Mouse (Mus musculus) ES-E14 (cell line): ENCODE data around the gene Gm8297. TPM values are rescaled to one million over a fixed set of nuclear protein-coding genes. Genes with fewer than 3 reads are reported as not detected.
"Not testable (repeated sequence)": the region's sequence is repeated elsewhere in the genome, so short reads cannot be mapped to it uniquely, and the experiment has no call there.

Experiments used
- DNase-seq: peaks from one replicate; pipeline ENCODE4 v3.0.0-alpha.2; 2013; ENCODE audit warnings: low read depth, low spot score
- H3K27ac ChIP-seq: 2 replicates; pipeline ENCODE4 v1.5.1; 2012; ENCODE audit warnings: low read depth, mild to moderate bottlenecking, low read length, moderate library complexity, mixed read lengths; ENCODE audit not compliant: poor library complexity, insufficient read depth, severe bottlenecking
- H3K36me3 ChIP-seq: 2 replicates; pipeline ENCODE4 v1.6.1; 2012; ENCODE audit warnings: mild to moderate bottlenecking, low read length, moderate library complexity, mixed read lengths; ENCODE audit not compliant: control insufficient read depth, poor library complexity, insufficient read depth, severe bottlenecking
- H3K4me1 ChIP-seq, 2 experiments: fragments of 150-350 bp in 1 of 2; sonication (generic) in 1 of 2; 2 replicates each; pipeline ENCODE4 v1.6.1; 2012; ENCODE audit warnings: low read length in 2 of 2, mild to moderate bottlenecking in 1 of 2, mixed read lengths in 1 of 2; ENCODE audit not compliant: control insufficient read depth in 2 of 2, insufficient read depth in 2 of 2, poor library complexity in 1 of 2
- H3K4me3 ChIP-seq, 2 experiments: fragments of 150-350 bp in 1 of 2; sonication (generic) in 1 of 2; 2 replicates each; pipeline ENCODE4 v1.5.1; 2012; ENCODE audit warnings: low read length in 2 of 2, low read depth in 1 of 2, mild to moderate bottlenecking in 1 of 2, mixed read lengths in 1 of 2; ENCODE audit not compliant: insufficient read depth in 1 of 2, poor library complexity in 1 of 2, severe bottlenecking in 1 of 2
- H3K9ac ChIP-seq: 2 replicates; pipeline ENCODE4 v1.6.1; 2012; ENCODE audit warnings: low read depth, mild to moderate bottlenecking, low read length, mixed read lengths; ENCODE audit not compliant: poor library complexity, insufficient read depth, severe bottlenecking
- H3K9me3 ChIP-seq: fragments of 150-350 bp; sonication (generic); 2 replicates; pipeline ENCODE4 v1.6.1; 2012; ENCODE audit warnings: low read depth, mild to moderate bottlenecking, low read length; ENCODE audit not compliant: control insufficient read depth, insufficient read depth
- in situ Hi-C, 2 experiments: fragments of 600-800 bp; cut with MboI; formaldehyde crosslinking; loops; one replicate each; pipeline ENCODE4 v1.15.1; 2025; ENCODE audit warnings: low sequenced_read_pairs in 2 of 2, inconsistent platforms in 1 of 2; ENCODE audit not compliant: unreplicated experiment in 2 of 2
- total RNA-seq: library from RNA; depleted of rRNA; stranded (reverse); fragments of 300-350 nt; gene quantifications from 2 replicates; pipeline ENCODE4 v1.2.3, GENCODE M21; 2012; rRNA removed

Gene Gm8297
- not detected in 2 replicates for total RNA-seq

DNA sequence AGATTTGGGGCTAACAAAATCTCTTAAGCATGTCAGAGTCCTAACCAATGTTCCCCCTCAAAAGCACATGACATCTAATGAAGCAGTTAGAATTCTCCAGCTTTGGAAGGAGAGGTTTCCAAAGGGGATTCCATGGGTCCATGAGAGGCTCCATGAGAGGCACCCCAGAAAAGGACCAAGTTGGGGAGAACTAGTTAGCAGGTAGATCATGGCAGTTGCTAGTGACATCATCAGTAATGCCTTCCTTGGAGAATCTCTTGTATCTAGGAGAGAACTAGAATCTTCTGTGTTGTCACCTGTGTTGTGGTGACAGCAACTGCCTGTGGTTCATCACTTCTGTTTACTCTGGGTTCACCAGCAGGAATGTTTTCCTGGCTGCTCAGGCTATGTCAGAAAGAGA lies at the start of gene Gm8297:
Gene Gm8297, plus strand, starts transcription at position 301 of the 400 bp plus-strand sequence.
- H3K36me3 ChIP-seq, DNase-seq, in situ Hi-C loops, H3K4me1 ChIP-seq, H3K4me3 ChIP-seq, H3K9ac ChIP-seq, H3K9me3 ChIP-seq, H3K27ac ChIP-seq: not testable (repeated sequence)

DNA sequence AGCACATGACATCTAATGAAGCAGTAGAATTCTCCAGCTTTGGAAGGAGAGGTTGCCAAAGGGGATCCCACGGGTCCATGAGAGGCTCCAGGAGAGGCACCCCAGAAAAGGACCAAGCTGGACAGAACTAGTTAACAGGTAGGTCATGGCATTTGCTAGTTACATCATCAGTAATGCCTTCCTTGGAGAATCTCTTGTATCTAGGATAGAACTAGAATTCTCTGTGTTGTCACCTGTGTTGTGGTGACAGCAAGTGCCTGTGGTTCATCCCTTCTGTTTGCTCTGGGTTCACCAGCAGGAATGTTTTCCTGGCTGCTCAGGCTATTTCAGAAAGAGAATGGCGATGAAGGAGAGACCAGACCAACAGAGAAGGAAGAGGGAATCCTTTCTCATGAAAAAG lies 31.9 kb downstream of the Gm8297 start, which contains the start of gene Gm3298:
Gene Gm3298, plus strand, starts transcription at position 301 of the 400 bp plus-strand sequence.
- H3K27ac ChIP-seq, in situ Hi-C loops: not testable (repeated sequence)

More for the DNA sequence above, 31.9 kb downstream of the Gm8297 start, which contains the start of gene Gm3298:
- not testable (repeated sequence) for H3K36me3 ChIP-seq, H3K4me3 ChIP-seq, H3K9ac ChIP-seq, DNase-seq, H3K9me3 ChIP-seq, H3K4me1 ChIP-seq

Other genes with a start within 250 kb of the Gm8297 start
- not detected in 2 replicates for gene Gm9602, start 207.6 kb upstream of the Gm8297 start, total RNA-seq
- gene Gm3269, start 145.8 kb upstream of the Gm8297 start, total RNA-seq = not detected in 2 replicates
- gene Gm3264, start 128.4 kb upstream of the Gm8297 start, total RNA-seq = 0.79 TPM in 1 of 2 replicates, not detected in the other
- gene Gm3278, start 91.5 kb upstream of the Gm8297 start, total RNA-seq = not detected in 2 replicates
- not detected in 2 replicates for gene Gm3298, start 32.0 kb downstream of the Gm8297 start, total RNA-seq
- not detected in 2 replicates for gene 4930555G01Rik, start 66.7 kb downstream of the Gm8297 start, total RNA-seq
- 0.16 and 0.31 TPM in 2 replicates for gene Gm8281, start 87.1 kb downstream of the Gm8297 start, total RNA-seq
- gene Gm8279, start 147.6 kb downstream of the Gm8297 start, total RNA-seq = 1.2 TPM in 1 of 2 replicates, not detected in the other
- 2.6 and 3.0 TPM in 2 replicates for gene Gm3317, start 180.6 kb downstream of the Gm8297 start, total RNA-seq
- not detected in 2 replicates for gene Gm8271, start 201.9 kb downstream of the Gm8297 start, total RNA-seq